Mouse (Mus musculus): Measurements from ENCODE around the gene Gm44973. TPM values are rescaled to one million over a fixed set of nuclear protein-coding genes. Genes with fewer than 3 reads are reported as not detected.
A peak's percentile ranks its signal among the peaks of the same experiment; 100 is the strongest.

The Gm44973 gene
- polyA plus RNA-seq (2015; fragmentation: Nextera tagmentation; extraction: Ambion mirVana): 0.15 and 1.4 TPM in 2 replicates

DNA sequence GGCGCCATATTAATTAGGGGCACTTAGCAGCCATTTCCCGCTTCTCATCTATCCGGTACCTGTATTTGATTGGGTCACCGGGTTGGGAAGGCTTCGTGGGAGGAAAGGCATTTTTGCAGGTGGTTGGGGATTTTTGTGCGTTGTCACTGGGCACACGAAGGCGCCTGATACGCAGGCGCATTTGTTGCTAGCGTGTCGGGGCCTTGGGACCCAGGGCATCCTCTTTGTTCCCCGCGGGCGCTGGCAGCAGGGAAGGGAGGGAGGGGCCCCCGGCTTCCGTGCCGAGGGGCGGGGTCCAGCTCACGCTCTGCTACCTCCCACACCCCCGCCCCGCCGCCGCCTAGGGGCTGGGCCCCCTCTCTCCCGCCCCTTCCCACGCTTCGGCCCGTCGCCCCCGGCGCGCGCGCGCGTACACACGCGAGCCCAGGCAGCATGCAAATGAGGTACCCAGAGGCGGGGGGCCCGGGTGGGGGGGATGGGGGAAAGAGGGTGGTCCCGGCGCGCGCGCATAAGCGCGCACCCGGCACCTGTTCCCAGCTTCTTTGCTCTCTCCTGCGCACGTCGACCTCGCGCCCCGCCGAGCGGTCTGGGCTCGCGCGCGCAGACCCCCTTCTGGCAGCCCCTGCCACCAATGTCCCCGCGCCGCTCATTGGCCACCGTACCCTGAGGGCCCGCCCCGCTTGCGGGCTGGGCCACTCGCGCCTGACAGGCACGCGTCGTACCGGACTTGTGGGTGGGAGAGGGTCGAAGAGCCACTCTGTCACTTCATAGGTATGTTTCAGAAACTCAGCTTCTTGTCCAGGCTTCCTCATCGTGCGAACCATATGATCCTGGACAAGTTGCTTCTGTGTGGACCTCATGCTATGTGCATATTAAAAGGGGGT lies at the start of gene Gm44973:
Gene Gm44973, plus strand, starts transcription at position 379 of the 884 bp plus-strand sequence.
- Histone ChIP-seq H3K4me3 (replicated peaks) (peak within 1 kb of the TSS; percentile 72), H3K27me3 (replicated peaks) (no peaks in the 10 kb centered on the region), H3K9ac (replicated peaks) (peak within 1 kb of the TSS; percentile 79), H3K27ac (replicated peaks) (peak within 1 kb of the TSS; percentile 99), H3K4me1 (peaks cover 21% of the 10 kb centered on the region), H3K36me3 (peaks cover 24% of the 10 kb centered on the region), H3K4me2 (peak within 1 kb of the TSS; percentile 69), H3K9me3 (replicated peaks) (no peaks in the 10 kb centered on the region)
- peak; percentile 79 for ATAC-seq (ENCODE audit: low FRiP score)
- WGBS: under 1% methylated on average over 63 of the region's 76 CpGs

DNA sequence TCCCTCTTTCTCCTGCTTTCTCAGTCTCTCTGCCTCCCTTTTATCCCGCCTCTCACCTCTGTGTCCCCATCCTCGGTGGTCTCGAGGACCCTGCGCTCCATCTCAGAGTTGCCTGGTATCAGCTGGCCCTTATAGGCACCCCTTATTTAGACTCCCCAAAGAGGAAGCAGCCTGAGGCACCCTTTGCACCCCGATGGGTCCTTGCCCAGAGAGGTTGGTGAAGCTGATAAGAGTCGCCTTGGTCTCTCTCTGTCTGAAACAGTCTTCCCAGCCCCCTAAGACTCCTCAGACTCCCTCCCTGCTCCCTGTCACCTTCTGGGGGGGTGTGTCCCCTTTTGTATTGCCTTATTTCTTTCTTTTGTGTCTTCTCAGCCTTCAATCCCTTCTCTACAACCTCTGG lies 44.2 kb upstream of the Gm44973 start, which contains the start of gene Sbk3:
Gene Sbk3, minus strand, starts transcription at position 101 of the 400 bp plus-strand sequence.
- Histone ChIP-seq H3K9me3 (replicated peaks) (no peaks in the 10 kb centered on the region), H3K4me1 (no peaks in the 10 kb centered on the region), H3K4me2 (no peak within 1 kb of the TSS), H3K9ac (replicated peaks) (no peak within 1 kb of the TSS), H3K27ac (replicated peaks) (no peak within 1 kb of the TSS), H3K4me3 (replicated peaks) (no peak within 1 kb of the TSS), H3K27me3 (replicated peaks) (0 out of 2 replicates have a peak, but pooled peaks cover 5% of the 10 kb centered on the region), H3K36me3 (no peaks in the 10 kb centered on the region)
- ATAC-seq (ENCODE audit: low FRiP score): no peak
- 52% methylated on average over 6 of the region's 6 CpGs for WGBS

DNA sequence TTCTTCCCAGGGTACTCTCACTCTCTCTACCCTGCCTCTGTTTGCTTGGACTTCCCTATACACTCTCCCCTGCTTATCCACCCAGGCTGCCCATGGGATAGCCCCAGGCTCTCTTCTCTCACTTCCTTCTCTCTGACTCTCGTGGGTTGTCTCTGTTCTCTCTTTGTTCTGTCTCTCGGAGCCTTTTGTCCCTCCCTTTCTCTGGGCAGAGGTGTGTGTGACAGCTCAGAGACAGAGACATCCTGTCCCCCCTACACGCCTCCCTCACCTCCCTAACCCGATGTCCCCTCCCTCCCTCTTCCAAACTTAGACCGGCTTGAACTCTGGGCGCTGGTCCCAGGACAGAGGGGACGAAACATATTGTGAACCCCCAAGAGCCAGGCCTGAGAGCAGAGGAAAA lies 43.6 kb upstream of the Gm44973 start:
- Histone ChIP-seq H3K27me3 (replicated peaks) (0 out of 2 replicates have a peak, but pooled peaks cover 5% of the 10 kb centered on the region), H3K36me3 (no peaks in the 10 kb centered on the region), H3K27ac (replicated peaks) (no peak overlapping the region), H3K4me3 (replicated peaks) (no peak overlapping the region), H3K9ac (replicated peaks) (no peak overlapping the region), H3K9me3 (replicated peaks) (no peaks in the 10 kb centered on the region), H3K4me2 (no peak overlapping the region), H3K4me1 (no peaks in the 10 kb centered on the region)
- 38% methylated on average over 7 of the region's 7 CpGs for WGBS
- ATAC-seq (ENCODE audit: low FRiP score): no peak

DNA sequence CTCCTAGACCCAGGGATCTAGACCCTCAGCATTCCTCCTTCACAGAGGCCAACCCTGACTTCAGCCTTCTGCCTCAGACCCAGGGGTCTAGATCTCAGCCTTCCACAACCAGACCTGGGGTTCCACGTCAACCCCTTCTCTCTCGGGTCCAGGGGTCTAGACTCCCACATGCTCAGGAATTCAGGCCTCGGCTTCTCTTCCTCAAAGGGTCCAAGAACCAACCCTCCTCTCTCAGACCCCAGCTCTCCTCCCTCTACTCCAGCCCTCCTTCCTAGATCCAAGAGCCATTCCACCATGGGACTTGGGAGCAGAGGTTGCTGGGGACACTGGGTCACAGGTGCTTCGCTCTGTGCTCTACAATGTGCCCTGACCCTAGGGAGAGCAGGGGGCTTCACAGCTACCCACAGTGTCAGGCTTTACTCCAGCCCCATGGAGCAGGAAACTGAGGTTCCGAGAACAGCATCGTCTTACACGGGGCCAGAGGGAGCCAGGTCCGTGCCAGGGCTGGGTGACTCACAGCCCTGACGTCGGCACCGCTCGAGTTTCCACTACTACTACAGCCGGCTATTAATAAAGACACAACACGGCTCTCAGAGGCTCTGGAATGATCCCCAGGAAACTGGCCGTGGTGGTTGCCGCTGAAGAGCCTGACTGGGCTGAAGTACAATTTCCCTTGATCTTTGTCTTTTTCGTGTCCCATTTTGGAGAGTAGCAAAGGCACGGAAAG lies 42.8 kb upstream of the Gm44973 start:
- no peak overlapping the region for H3K4me2 ChIP-seq
- H3K4me3 ChIP-seq (replicated peaks): no peak overlapping the region
- H3K27ac ChIP-seq (replicated peaks): no peak overlapping the region
- no peak overlapping the region for H3K9ac ChIP-seq (replicated peaks)
- no peaks in the 10 kb centered on the region for H3K9me3 ChIP-seq (replicated peaks)
- H3K27me3 ChIP-seq (replicated peaks): 0 out of 2 replicates have a peak, but pooled peaks cover 4% of the 10 kb centered on the region
- ATAC-seq (ENCODE audit: low FRiP score): no peak
- WGBS: 83% methylated on average over 18 of the region's 18 CpGs
- H3K4me1 ChIP-seq: no peaks in the 10 kb centered on the region
- no peaks in the 10 kb centered on the region for H3K36me3 ChIP-seq

DNA sequence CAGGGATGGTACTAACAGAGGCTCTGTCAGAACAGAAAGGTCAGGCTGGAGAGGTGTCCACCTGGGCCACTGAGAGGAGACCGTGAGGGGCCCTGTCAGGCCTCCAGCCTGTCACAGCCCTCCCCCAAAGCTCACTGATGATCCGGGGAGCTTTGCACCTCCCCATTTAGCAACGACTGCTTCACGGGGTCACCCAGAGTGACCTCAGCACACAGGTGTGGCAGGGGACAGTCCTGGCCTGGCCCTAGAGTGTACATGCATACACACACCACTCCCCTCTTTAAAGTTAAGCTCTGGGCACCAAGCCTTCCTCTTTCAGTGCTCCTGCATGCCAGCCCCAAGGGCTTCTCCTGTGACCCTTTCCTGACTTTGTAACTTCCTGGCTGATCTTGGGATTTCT lies 39.8 kb upstream of the Gm44973 start:
- ATAC-seq (ENCODE audit: low FRiP score): no peak
- Histone ChIP-seq H3K4me2 (no peak overlapping the region), H3K27ac (replicated peaks) (no peak overlapping the region), H3K4me1 (no peaks in the 10 kb centered on the region), H3K9me3 (replicated peaks) (no peaks in the 10 kb centered on the region), H3K4me3 (replicated peaks) (no peak overlapping the region), H3K36me3 (no peaks in the 10 kb centered on the region), H3K27me3 (replicated peaks) (no peaks in the 10 kb centered on the region), H3K9ac (replicated peaks) (no peak overlapping the region)
- 73% methylated on average over 4 of the region's 4 CpGs for WGBS

DNA sequence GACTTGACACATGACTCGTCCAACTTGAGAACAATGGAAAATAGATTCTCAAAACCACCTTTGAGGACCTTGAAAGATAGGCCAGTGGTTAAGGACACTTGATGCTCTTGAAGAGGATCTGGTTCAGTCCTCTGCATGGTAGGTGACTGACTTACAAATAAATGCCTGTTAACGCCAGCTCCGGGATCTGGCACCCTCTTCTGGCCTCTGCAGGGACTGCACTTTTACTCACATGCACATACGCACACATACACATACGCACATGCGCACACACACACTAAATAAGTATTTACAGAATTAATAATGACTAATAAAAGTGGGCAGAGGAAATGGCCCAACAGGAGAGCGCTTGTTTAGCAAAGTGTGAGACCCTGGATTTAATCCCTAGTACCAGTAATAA lies 38.5 kb upstream of the Gm44973 start:
- Histone ChIP-seq H3K36me3 (no peaks in the 10 kb centered on the region), H3K4me1 (no peaks in the 10 kb centered on the region), H3K4me2 (no peak overlapping the region), H3K9ac (replicated peaks) (no peak overlapping the region), H3K4me3 (replicated peaks) (no peak overlapping the region), H3K27ac (replicated peaks) (no peak overlapping the region), H3K27me3 (replicated peaks) (no peaks in the 10 kb centered on the region), H3K9me3 (replicated peaks) (no peaks in the 10 kb centered on the region)
- WGBS: 90% methylated on average over 7 of the region's 7 CpGs
- no peak for ATAC-seq (ENCODE audit: low FRiP score)

DNA sequence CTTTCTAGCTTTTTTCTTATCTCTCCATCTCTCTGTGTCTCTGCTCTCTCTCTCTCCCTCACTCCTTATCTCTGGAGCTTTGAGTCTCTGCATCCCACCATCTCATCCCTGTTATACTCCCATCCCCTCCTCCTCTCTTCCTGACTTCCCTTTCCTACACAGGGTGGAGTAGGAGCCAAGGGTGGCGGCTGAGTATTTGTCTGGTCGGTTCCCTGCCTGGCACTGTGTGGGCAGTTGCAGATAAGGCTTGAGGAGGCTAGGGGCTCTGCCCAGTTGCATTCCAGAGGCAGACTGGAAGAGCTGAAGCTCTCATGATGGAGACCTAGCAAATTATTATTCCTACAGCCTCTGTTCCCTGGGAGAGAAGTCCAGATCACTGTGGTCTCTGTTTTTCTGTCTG lies 27.0 kb upstream of the Gm44973 start:
- H3K4me2 ChIP-seq: no peak overlapping the region
- H3K9ac ChIP-seq (replicated peaks): no peak overlapping the region
- peaks cover 11% of the 10 kb centered on the region for H3K4me1 ChIP-seq
- WGBS: 66% methylated on average over 2 of the region's 2 CpGs
- no peak overlapping the region for H3K27ac ChIP-seq (replicated peaks)
- no peaks in the 10 kb centered on the region; the same call in 1 of the 2 replicates for H3K27me3 ChIP-seq (replicated peaks)
- H3K4me3 ChIP-seq (replicated peaks): no peak overlapping the region
- no peak for ATAC-seq (ENCODE audit: low FRiP score)
- H3K9me3 ChIP-seq (replicated peaks): no peaks in the 10 kb centered on the region
- peaks cover 25% of the 10 kb centered on the region for H3K36me3 ChIP-seq

DNA sequence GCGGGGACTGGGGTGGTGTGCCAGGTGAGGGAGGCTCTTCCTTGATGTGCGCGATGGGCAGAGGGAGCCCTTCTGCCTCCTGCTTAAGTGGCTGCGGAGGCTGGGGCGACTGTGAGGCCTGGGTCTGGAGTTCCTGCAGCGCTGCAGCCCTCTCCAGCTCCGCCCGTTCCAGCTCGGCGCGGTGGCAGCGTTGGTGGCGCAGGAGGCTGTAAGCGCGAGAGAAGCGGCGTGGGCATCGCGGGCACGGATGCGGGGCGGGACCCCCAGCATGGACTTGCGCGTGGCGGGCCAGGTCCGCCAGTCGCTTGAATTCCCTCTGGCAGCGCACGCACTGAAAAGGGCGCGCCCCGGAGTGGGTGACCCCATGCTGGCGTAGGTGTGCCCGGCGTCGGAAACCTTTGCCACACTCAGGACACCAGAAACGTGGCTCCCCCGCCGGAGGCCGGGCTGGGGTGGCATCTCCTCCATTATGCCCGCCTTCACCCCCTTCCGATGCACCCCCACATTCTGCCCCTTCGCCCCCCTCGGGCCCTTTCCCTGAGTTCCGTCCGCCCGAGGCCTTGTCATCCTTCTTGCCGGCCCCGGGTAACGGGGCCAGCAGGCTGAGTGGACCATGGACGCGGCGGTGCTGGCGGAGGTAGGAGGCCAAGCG lies 21.8 kb upstream of the Gm44973 start:
- no peak for ATAC-seq (ENCODE audit: low FRiP score)
- H3K4me2 ChIP-seq: peak overlapping the region; percentile 77
- H3K27ac ChIP-seq (replicated peaks): no peak overlapping the region
- H3K4me1 ChIP-seq: peaks cover 41% of the 10 kb centered on the region
- peak overlapping the region; percentile 73 for H3K4me3 ChIP-seq (replicated peaks)
- H3K27me3 ChIP-seq (replicated peaks): no peaks in the 10 kb centered on the region; the same call in 1 of the 2 replicates
- H3K9ac ChIP-seq (replicated peaks): peak overlapping the region; percentile 6; the same call in 1 of the 2 replicates
- peaks cover 31% of the 10 kb centered on the region for H3K36me3 ChIP-seq
- 34% methylated on average over 50 of the region's 55 CpGs for WGBS
- H3K9me3 ChIP-seq (replicated peaks): no peaks in the 10 kb centered on the region

DNA sequence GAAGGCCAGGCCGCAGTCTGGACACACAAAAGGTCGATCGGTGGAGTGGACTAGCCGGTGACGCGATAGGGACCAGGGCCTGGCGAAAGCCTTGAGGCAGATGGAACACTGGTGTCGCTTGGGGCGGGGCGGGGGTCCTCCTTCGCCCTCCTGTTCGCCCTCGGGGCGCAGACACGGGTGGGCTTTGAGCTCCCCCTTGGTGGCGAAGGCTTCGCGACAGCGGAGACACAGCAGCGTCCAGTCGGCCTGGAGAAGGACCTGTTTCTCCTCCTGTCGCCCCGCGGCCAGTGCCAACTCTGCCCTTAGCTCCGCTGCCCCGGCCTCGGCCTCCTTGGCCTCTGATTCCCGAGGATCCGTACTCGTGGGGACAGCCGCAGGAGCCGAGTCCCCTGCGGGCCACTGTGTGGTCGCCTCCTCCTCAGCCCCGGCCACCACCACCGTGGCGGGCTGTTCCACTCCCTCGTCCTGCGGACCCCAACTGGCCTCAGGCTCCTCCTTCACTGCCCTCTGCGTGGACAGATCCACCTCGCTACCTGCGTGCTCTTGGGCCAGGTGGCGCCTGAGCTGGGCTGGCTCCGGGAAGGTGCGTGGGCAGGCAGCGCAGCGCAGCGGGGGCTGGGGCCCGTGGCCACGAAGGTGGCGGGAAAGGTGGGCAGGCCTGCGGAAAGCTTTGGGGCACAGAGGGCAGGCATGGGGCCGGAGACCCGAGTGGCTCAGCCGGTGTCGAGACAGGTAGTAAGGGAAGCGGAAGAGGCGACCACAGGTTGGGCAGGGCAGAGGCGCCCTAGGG lies 21.1 kb upstream of the Gm44973 start:
- no peak for ATAC-seq (ENCODE audit: low FRiP score)

DNA sequence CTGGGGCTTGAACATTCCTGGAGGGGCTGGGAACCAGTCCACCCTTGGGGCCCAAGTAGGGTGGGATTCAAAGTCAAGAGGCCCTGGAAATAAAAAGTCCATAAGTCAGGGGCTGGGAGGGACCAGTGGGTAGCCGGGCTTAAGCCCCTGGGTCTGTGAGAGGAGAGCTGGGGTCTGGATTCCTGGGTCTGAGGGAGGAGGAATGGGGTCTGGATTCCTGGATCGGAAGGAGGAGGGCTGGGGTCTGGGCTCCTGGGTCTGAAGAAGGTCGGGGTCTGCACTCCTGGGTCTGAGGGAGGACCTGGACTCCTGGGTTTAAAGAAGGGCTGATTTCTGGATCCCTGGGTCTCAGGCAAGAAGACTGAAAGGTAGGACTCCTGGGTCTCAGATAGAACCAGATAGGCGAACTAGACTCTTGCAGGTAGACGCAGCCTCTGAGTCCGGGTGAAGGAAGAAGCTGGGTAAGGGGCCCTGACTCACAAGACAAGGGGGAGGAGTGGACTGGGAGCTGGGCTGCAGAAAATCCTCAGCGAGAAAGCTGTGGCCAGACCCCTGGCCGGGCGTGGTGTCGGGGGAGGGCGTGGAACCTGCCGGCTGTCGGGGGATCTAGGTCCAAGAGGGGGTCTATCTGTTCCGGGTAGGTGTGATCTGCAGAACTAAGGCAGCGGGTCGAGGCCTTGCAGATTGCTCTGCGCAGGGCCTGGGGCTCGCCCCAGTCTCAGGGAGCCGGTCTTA lies 19.9 kb upstream of the Gm44973 start:
- Histone ChIP-seq H3K9me3 (replicated peaks) (no peaks in the 10 kb centered on the region), H3K4me3 (replicated peaks) (peak overlapping the region; percentile 73), H3K27ac (replicated peaks) (peak overlapping the region; percentile 75), H3K4me1 (peaks cover 41% of the 10 kb centered on the region), H3K4me2 (peak overlapping the region; percentile 77), H3K27me3 (replicated peaks) (no peaks in the 10 kb centered on the region), H3K9ac (replicated peaks) (peak overlapping the region; percentile 81), H3K36me3 (peaks cover 31% of the 10 kb centered on the region)
- 7% methylated on average over 19 of the region's 19 CpGs for WGBS
- ATAC-seq (ENCODE audit: low FRiP score): peak; percentile 13

More for the DNA sequence above, 21.1 kb upstream of the Gm44973 start:
- H3K9ac ChIP-seq (replicated peaks): peak overlapping the region; percentile 81; the same call in 1 of the 2 replicates
- H3K4me1 ChIP-seq: peaks cover 41% of the 10 kb centered on the region
- peak overlapping the region; percentile 77 for H3K4me2 ChIP-seq
- no peak overlapping the region for H3K27ac ChIP-seq (replicated peaks)
- H3K36me3 ChIP-seq: peaks cover 31% of the 10 kb centered on the region
- 46% methylated on average over 59 of the region's 59 CpGs for WGBS
- H3K9me3 ChIP-seq (replicated peaks): no peaks in the 10 kb centered on the region
- peak overlapping the region; percentile 73 for H3K4me3 ChIP-seq (replicated peaks)
- H3K27me3 ChIP-seq (replicated peaks): no peaks in the 10 kb centered on the region; the same call in 1 of the 2 replicates

All from neural tube, embryonic 15.5 days (tissue).